Mouse (Mus musculus) CH12.LX (cell line): Measurements from ENCODE around the gene Abcc2. TPM values are rescaled to one million over a fixed set of nuclear protein-coding genes. Genes with fewer than 3 reads are reported as not detected.

Experiments
- DNase-seq: peaks from one replicate; pipeline ENCODE4 v3.0.0-alpha.2; 2013; ENCODE audit errors: extremely low read depth
- H3K27ac ChIP-seq: 2 replicates; pipeline ENCODE4 v1.5.1; 2012; ENCODE audit warnings: low read depth, mild to moderate bottlenecking, control low read depth, moderate library complexity; ENCODE audit not compliant: insufficient read depth
- H3K27me3 ChIP-seq: replicated peaks from 2 replicates; pipeline ENCODE3; 2012; ENCODE audit warnings: inconsistent platforms
- H3K36me3 ChIP-seq, 2 experiments: replicated peaks in 1 of 2; 2 replicates each; pipeline versions ENCODE3 to v1.6.1; 2012; ENCODE audit warnings: inconsistent platforms in 1 of 2, low read length in 1 of 2, mild to moderate bottlenecking in 1 of 2, mixed read lengths in 1 of 2, moderate library complexity in 1 of 2; ENCODE audit not compliant: control insufficient read depth in 1 of 2, insufficient read depth in 1 of 2
- H3K4me1 ChIP-seq, 2 experiments: 2 replicates each; pipeline ENCODE4 v1.6.1; 2012; ENCODE audit warnings: inconsistent platforms in 1 of 2, moderate library complexity in 1 of 2; ENCODE audit not compliant: insufficient read depth in 2 of 2, control insufficient read depth in 1 of 2
- H3K4me2 ChIP-seq: 2 replicates; pipeline ENCODE4 v1.6.1; 2012; ENCODE audit warnings: low read depth, mild to moderate bottlenecking, control low read depth; ENCODE audit not compliant: poor library complexity, insufficient read depth, severe bottlenecking
- H3K4me3 ChIP-seq, 3 experiments: fragments of 150-350 bp in 1 of 3; sonication (generic) in 1 of 3; replicated peaks in 1 of 3; 2 replicates each; pipeline versions ENCODE3 to v1.5.1; 2011 to 2012; ENCODE audit warnings: low read depth in 2 of 3, low read length in 2 of 3, mild to moderate bottlenecking in 2 of 3, moderate library complexity in 2 of 3, control low read depth in 1 of 3, improper control_type of control experiment in 1 of 3, inconsistent platforms in 1 of 3, mixed read lengths in 1 of 3; ENCODE audit not compliant: poor library complexity in 1 of 3
- H3K79me2 ChIP-seq: replicated peaks from 2 replicates; pipeline ENCODE4 v1.6.1; 2012; ENCODE audit warnings: mild to moderate bottlenecking, moderate library complexity; ENCODE audit not compliant: control insufficient read depth, poor library complexity, insufficient read depth, severe bottlenecking; ENCODE audit errors: extremely low read depth
- H3K9ac ChIP-seq: 2 replicates; pipeline ENCODE4 v1.6.1; 2012; ENCODE audit warnings: low read depth, mild to moderate bottlenecking, control low read depth, moderate library complexity; ENCODE audit not compliant: insufficient read depth
- H3K9me3 ChIP-seq: replicated peaks from 2 replicates; pipeline ENCODE3; 2012; ENCODE audit warnings: low read length, inconsistent platforms, mixed read lengths
- BHLHE40 ChIP-seq: IDR thresholded peaks from 2 replicates; pipeline ENCODE4 v1.6.1; 2011; ENCODE audit warnings: mild to moderate bottlenecking, low read depth, low read length, improper control_type of control experiment
- EP300 ChIP-seq: IDR thresholded peaks from 2 replicates; pipeline ENCODE4 v1.6.1; 2011; ENCODE audit warnings: low read length, improper control_type of control experiment
- IRF4 ChIP-seq: IDR thresholded peaks from 2 replicates; pipeline ENCODE4 v1.6.1; 2014; ENCODE audit warnings: low read depth, mild to moderate bottlenecking, inconsistent platforms, low read length, improper control_type of control experiment
- JUND ChIP-seq: conservative IDR thresholded peaks from 2 replicates; pipeline ENCODE4 v1.6.1; 2011; ENCODE audit warnings: low read depth, low read length, improper control_type of control experiment
- MAFK ChIP-seq: IDR thresholded peaks from 2 replicates; pipeline ENCODE4 v1.6.1; 2011; ENCODE audit warnings: low read length, improper control_type of control experiment; ENCODE audit not compliant: insufficient replicate concordance
- MAZ ChIP-seq: IDR thresholded peaks from 2 replicates; pipeline ENCODE4 v1.6.1; 2012; ENCODE audit warnings: low read depth, mild to moderate bottlenecking, inconsistent platforms, low read length, improper control_type of control experiment, moderate library complexity
- MEF2A ChIP-seq: IDR thresholded peaks from 2 replicates; pipeline ENCODE4 v1.6.1; 2014; ENCODE audit warnings: low read depth, mild to moderate bottlenecking, inconsistent platforms, low read length, improper control_type of control experiment, borderline replicate concordance
- MXI1 ChIP-seq: IDR thresholded peaks from 2 replicates; pipeline ENCODE4 v1.6.1; 2011; ENCODE audit warnings: mild to moderate bottlenecking, low read depth, low read length, improper control_type of control experiment
- NRF1 ChIP-seq: IDR thresholded peaks from 2 replicates; pipeline ENCODE4 v1.6.1; 2014; ENCODE audit warnings: low read depth, mild to moderate bottlenecking, inconsistent platforms, low read length, improper control_type of control experiment, moderate library complexity
- POLR2AphosphoS2 ChIP-seq: IDR thresholded peaks from 2 replicates; pipeline ENCODE4 v1.6.1; 2011; ENCODE audit warnings: low read depth, low read length, improper control_type of control experiment
- RCOR1 ChIP-seq: conservative IDR thresholded peaks from 2 replicates; pipeline ENCODE4 v1.6.1; 2012; ENCODE audit warnings: low read depth, mild to moderate bottlenecking, inconsistent platforms, low read length, improper control_type of control experiment
- SMC3 ChIP-seq: IDR thresholded peaks from 2 replicates; pipeline ENCODE4 v1.6.1; 2011; ENCODE audit warnings: low read depth, low read length, improper control_type of control experiment
- TCF12 ChIP-seq: IDR thresholded peaks from 2 replicates; pipeline ENCODE4 v1.6.1; 2014; ENCODE audit warnings: low read depth, mild to moderate bottlenecking, inconsistent platforms, low read length, improper control_type of control experiment
- USF1 ChIP-seq: IDR thresholded peaks from 2 replicates; pipeline ENCODE4 v1.6.1; 2014; ENCODE audit warnings: low read depth, mild to moderate bottlenecking, inconsistent platforms, low read length, improper control_type of control experiment
- USF2 ChIP-seq: conservative IDR thresholded peaks from 2 replicates; pipeline ENCODE4 v1.6.1; 2011; ENCODE audit warnings: low read depth, low read length, improper control_type of control experiment
- ZC3H11A ChIP-seq: IDR thresholded peaks from 2 replicates; pipeline ENCODE4 v1.6.1; 2012; ENCODE audit warnings: low read depth, mild to moderate bottlenecking, inconsistent platforms, low read length, improper control_type of control experiment
- ZNF384 ChIP-seq: IDR thresholded peaks from 2 replicates; pipeline ENCODE4 v1.6.1; 2012; ENCODE audit warnings: low read depth, low read length, improper control_type of control experiment, inconsistent platforms
- dilution Hi-C: fragments of 300-500 bp; cut with MboI; formaldehyde crosslinking; loops from 2 replicates; pipeline ENCODE4 v1.14.3; 2020; ENCODE audit warnings: low sequenced_read_pairs; ENCODE audit not compliant: extremely low pct_unique_long_range_greater_than_20kb, extremely low pct_ligation_motif_present
- in situ Hi-C: fragments of 300-500 bp; cut with MboI; formaldehyde crosslinking; loops from 3 replicates; pipeline ENCODE4 v1.14.3; 2019; ENCODE audit warnings: low sequenced_read_pairs, low pct_ligation_motif_present, low pct_unique_long_range_greater_than_20kb, mixed read lengths
- polyA plus RNA-seq: library from polyadenylated mRNA; unstranded; fragments of >175 nt; gene quantifications from 2 replicates; pipeline ENCODE4 v1.2.1, GENCODE M21; 2012; ENCODE audit warnings: low read depth; ENCODE audit not compliant: insufficient read length
- total RNA-seq, 2 experiments: library from RNA; depleted of rRNA; stranded (reverse); fragments of 300-350 nt in 1 of 2; fragments of >200 nt in 1 of 2; gene quantifications; 2 replicates each; pipeline ENCODE4 v1.2.3; 2012 to 2014

The Abcc2 gene
- total and polyA plus RNA-seq, 3 experiments, result 0.08 to 0.39 (median 0.09) TPM

GRCm38 (mm10) chr19:43792537-43792936 lies 10.5 kb downstream of the Abcc2 start:
- Histone ChIP-seq H3K4me2 (no peak overlapping the region), H3K36me3 (no peaks in the 10 kb centered on the region), H3K27me3 (no peaks in the 10 kb centered on the region), H3K9me3 (no peaks in the 10 kb centered on the region), H3K9ac (no peak overlapping the region), H3K79me2 (no peaks in the 10 kb centered on the region), H3K27ac (no peak overlapping the region), H3K4me3 (no peak overlapping the region), H3K4me1 (peaks cover 3 to 4% of the 10 kb centered on the region in 2 experiments; a peak in 1 of 4 replicates)
- TF ChIP-seq USF1 (no peak), MAZ (no peak), USF2 (no peak), RCOR1 (no peak), IRF4 (no peak), MEF2A (no peak), EP300 (no peak), TCF12 (no peak), ZC3H11A (no peak), MXI1 (no peak), MAFK (no peak), POLR2AphosphoS2 (no peak)
- DNase-seq, result no peak
- dilution Hi-C loops, result no loop called here
- in situ Hi-C loops, result no loop called here

GRCm38 (mm10) chr19:43793951-43794350 lies 12.0 kb downstream of the Abcc2 start:
- H3K36me3 ChIP-seq, result no peaks in the 10 kb centered on the region
- dilution Hi-C loops, result no loop called here
- no peaks in the 10 kb centered on the region for H3K79me2 ChIP-seq
- in situ Hi-C loops, result no loop called here
- H3K4me2 ChIP-seq, result no peak overlapping the region
- H3K9ac ChIP-seq, result no peak overlapping the region
- no peaks in the 10 kb centered on the region for H3K4me1 ChIP-seq
- H3K4me3 ChIP-seq, result no peak overlapping the region
- TF ChIP-seq JUND, result no peak
- TF ChIP-seq USF2, result no peak
- no peak for TF ChIP-seq NRF1
- no peak for TF ChIP-seq ZNF384
- TF ChIP-seq USF1, result no peak
- TF ChIP-seq POLR2AphosphoS2, result no peak
- TF ChIP-seq SMC3, result no peak
- TF ChIP-seq BHLHE40, result no peak
- TF ChIP-seq, all 38 proteins: peak for 0
- no peaks in the 10 kb centered on the region for H3K9me3 ChIP-seq
- no peak for DNase-seq
- no peaks in the 10 kb centered on the region for H3K27me3 ChIP-seq
- no peak overlapping the region for H3K27ac ChIP-seq
